Mouse (Mus musculus) heart, embryonic 12.5 days (tissue): Measurements from ENCODE around the gene Tcea3. TPM values are rescaled to one million over a fixed set of nuclear protein-coding genes. Genes with fewer than 3 reads are reported as not detected.

Experiments used
- ATAC-seq: fragments of 200-750 bp; cut with Nextera tagmentation; 2 replicates; pipeline ENCODE4 v1.8.0; 2017; ENCODE audit warnings: moderate TSS enrichment, moderate library complexity; ENCODE audit not compliant: insufficient number of reproducible peaks, low FRiP score
- H3K27ac ChIP-seq: fragments of 300-500 bp; sonication (generic); 2 replicates; pipeline ENCODE4 v1.5.1; 2016; ENCODE audit warnings: mild to moderate bottlenecking, moderate library complexity; ENCODE audit not compliant: poor library complexity, severe bottlenecking
- H3K27me3 ChIP-seq: fragments of 300-500 bp; sonication (generic); replicated peaks from 2 replicates; pipeline ENCODE4 v1.6.1; 2016; ENCODE audit warnings: mild to moderate bottlenecking, moderate library complexity
- H3K36me3 ChIP-seq: fragments of 300-500 bp; sonication (generic); 2 replicates; pipeline ENCODE4 v1.6.1; 2016; ENCODE audit warnings: mild to moderate bottlenecking, moderate library complexity
- H3K4me1 ChIP-seq: fragments of 300-500 bp; sonication (generic); replicated peaks from 2 replicates; pipeline ENCODE4 v1.6.1; 2016; ENCODE audit warnings: mild to moderate bottlenecking
- H3K4me2 ChIP-seq: fragments of 300-500 bp; sonication (generic); 2 replicates; pipeline ENCODE4 v1.6.1; 2016; ENCODE audit warnings: mild to moderate bottlenecking, moderate library complexity
- H3K4me3 ChIP-seq: fragments of 300-500 bp; sonication (generic); 2 replicates; pipeline ENCODE4 v1.5.1; 2016; ENCODE audit warnings: mild to moderate bottlenecking
- H3K9ac ChIP-seq: fragments of 300-500 bp; sonication (generic); 2 replicates; pipeline ENCODE4 v1.6.1; 2016; ENCODE audit warnings: mild to moderate bottlenecking, moderate library complexity
- H3K9me3 ChIP-seq: fragments of 300-500 bp; sonication (generic); replicated peaks from 2 replicates; pipeline ENCODE4 v1.6.1; 2016; ENCODE audit warnings: mild to moderate bottlenecking, moderate library complexity
- WGBS: fragments of 180-500 bp; shearing (Covaris S2); methylation state at CpG from one replicate; pipeline ENCODE4 v1.1.7; 2016; 5-methylcytosine and 5-hydroxymethylcytosine counted together
- polyA plus RNA-seq: library from polyadenylated mRNA; unstranded; fragments of >200 nt; fragmentation: Nextera tagmentation; extraction: Ambion mirVana; gene quantifications from 2 replicates; pipeline ENCODE4 v1.2.1, GENCODE M21; 2016

Tcea3 gene
- polyA plus RNA-seq, 1 experiment from 2014 or later, result 57.6 TPM

GRCm38 (mm10) chr4:136295941-136296340, 48.4 kb downstream of the Tcea3 start:
- no peak for ATAC-seq
- peaks cover 47% of the 10 kb centered on the region for H3K36me3 ChIP-seq
- 0 out of 2 replicates have a peak, but pooled peaks cover 5% of the 10 kb centered on the region for H3K4me1 ChIP-seq
- H3K9ac ChIP-seq, result no peak overlapping the region
- no peaks in the 10 kb centered on the region for H3K9me3 ChIP-seq
- H3K4me2 ChIP-seq, result no peak overlapping the region
- H3K4me3 ChIP-seq, result no peak overlapping the region
- H3K27me3 ChIP-seq, result 0 out of 2 replicates have a peak, but pooled peaks cover under 1% of the 10 kb centered on the region
- no peak overlapping the region; the same call in 1 of the 2 replicates for H3K27ac ChIP-seq
- 56% methylated on average over 7 of the region's 7 CpGs for WGBS

DNA sequence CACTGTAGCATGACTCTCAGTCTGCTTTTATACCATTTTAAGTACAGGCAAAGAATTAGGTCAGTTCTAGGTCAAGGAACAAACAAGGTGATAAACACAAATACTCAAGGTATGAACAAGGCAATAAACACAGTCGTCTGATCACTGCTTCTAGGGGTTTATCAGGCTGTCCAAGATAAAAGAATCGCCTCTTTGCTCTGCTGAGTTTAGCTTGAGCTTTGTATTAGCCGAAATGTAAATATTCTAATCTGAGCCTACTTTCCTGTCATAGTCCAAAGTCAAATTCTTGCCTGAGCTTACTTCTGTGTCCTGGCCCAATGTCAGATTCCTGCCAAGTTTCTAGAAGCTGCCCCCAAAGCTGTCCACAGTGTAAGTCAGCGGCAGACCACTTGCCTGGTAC, 54.9 kb downstream of the Tcea3 start:
- H3K9ac ChIP-seq, result no peak overlapping the region
- H3K27ac ChIP-seq, result no peak overlapping the region
- WGBS, result 37% methylated on average over 4 of the region's 4 CpGs
- no peak for ATAC-seq
- no peaks in the 10 kb centered on the region; the same call in 1 of the 2 replicates for H3K27me3 ChIP-seq
- H3K4me3 ChIP-seq, result no peak overlapping the region
- H3K36me3 ChIP-seq, result no peaks in the 10 kb centered on the region
- H3K9me3 ChIP-seq, result no peaks in the 10 kb centered on the region
- peaks cover 5% of the 10 kb centered on the region; the same call in 1 of the 2 replicates for H3K4me1 ChIP-seq
- no peak overlapping the region for H3K4me2 ChIP-seq

GRCm38 (mm10) chr4:136304181-136304580, 56.7 kb downstream of the Tcea3 start:
- no peak overlapping the region for H3K4me3 ChIP-seq
- no peak for ATAC-seq
- WGBS, result 31% methylated on average over 2 of the region's 2 CpGs
- no peak overlapping the region for H3K27ac ChIP-seq
- no peaks in the 10 kb centered on the region for H3K9me3 ChIP-seq
- no peak overlapping the region for H3K4me2 ChIP-seq
- no peaks in the 10 kb centered on the region; the same call in 1 of the 2 replicates for H3K27me3 ChIP-seq
- peaks cover 7% of the 10 kb centered on the region for H3K4me1 ChIP-seq
- H3K36me3 ChIP-seq, result no peaks in the 10 kb centered on the region
- H3K9ac ChIP-seq, result no peak overlapping the region

- Histone ChIP-seq H3K36me3 (no peaks in the 10 kb centered on the region), H3K4me1 (peaks cover 13% of the 10 kb centered on the region), H3K4me3 (no peak overlapping the region), H3K9ac (no peak overlapping the region), H3K4me2 (no peak overlapping the region), H3K27me3 (no peaks in the 10 kb centered on the region; the same call in 1 of the 2 replicates), H3K9me3 (no peaks in the 10 kb centered on the region), H3K27ac (no peak overlapping the region)
- no peak for ATAC-seq
- WGBS, result 64% methylated on average over 2 of the region's 2 CpGs
These were observed 60.8 kb downstream of the Tcea3 start for GRCm38 (mm10) chr4:136308355-136308754.

- peak overlapping the region; percentile 96 for H3K4me3 ChIP-seq
- no peaks in the 10 kb centered on the region; the same call in 1 of the 2 replicates for H3K27me3 ChIP-seq
- 2% methylated on average over 11 of the region's 11 CpGs for WGBS
- peak overlapping the region; percentile 74; the same call in 1 of the 2 replicates for H3K9ac ChIP-seq
- no peak; the same call in 1 of the 2 replicates for ATAC-seq
- H3K36me3 ChIP-seq, result no peaks in the 10 kb centered on the region
- peaks cover 16% of the 10 kb centered on the region for H3K4me1 ChIP-seq
- H3K4me2 ChIP-seq, result peak overlapping the region; percentile 78
- H3K27ac ChIP-seq, result peak overlapping the region; percentile 98
- no peaks in the 10 kb centered on the region for H3K9me3 ChIP-seq
These were observed 62.3 kb downstream of the Tcea3 start for GRCm38 (mm10) chr4:136309780-136310179.

- peak; percentile 99 for ATAC-seq
- Histone ChIP-seq H3K4me2 (peak within 1 kb of the TSS; percentile 78), H3K9me3 (no peaks in the 10 kb centered on the region), H3K9ac (peak within 1 kb of the TSS; percentile 99), H3K4me1 (peaks cover 19% of the 10 kb centered on the region), H3K27ac (peak within 1 kb of the TSS; percentile 98), H3K36me3 (no peaks in the 10 kb centered on the region), H3K4me3 (peak within 1 kb of the TSS; percentile 96), H3K27me3 (no peaks in the 10 kb centered on the region; the same call in 1 of the 2 replicates)
- under 1% methylated on average over 65 of the region's 65 CpGs for WGBS
These were observed 62.9 kb downstream of the Tcea3 start, which contains the start of gene Hnrnpr for GRCm38 (mm10) chr4:136310229-136311041. Hnrnpr (plus strand) TSS chr4:136310942.

DNA sequence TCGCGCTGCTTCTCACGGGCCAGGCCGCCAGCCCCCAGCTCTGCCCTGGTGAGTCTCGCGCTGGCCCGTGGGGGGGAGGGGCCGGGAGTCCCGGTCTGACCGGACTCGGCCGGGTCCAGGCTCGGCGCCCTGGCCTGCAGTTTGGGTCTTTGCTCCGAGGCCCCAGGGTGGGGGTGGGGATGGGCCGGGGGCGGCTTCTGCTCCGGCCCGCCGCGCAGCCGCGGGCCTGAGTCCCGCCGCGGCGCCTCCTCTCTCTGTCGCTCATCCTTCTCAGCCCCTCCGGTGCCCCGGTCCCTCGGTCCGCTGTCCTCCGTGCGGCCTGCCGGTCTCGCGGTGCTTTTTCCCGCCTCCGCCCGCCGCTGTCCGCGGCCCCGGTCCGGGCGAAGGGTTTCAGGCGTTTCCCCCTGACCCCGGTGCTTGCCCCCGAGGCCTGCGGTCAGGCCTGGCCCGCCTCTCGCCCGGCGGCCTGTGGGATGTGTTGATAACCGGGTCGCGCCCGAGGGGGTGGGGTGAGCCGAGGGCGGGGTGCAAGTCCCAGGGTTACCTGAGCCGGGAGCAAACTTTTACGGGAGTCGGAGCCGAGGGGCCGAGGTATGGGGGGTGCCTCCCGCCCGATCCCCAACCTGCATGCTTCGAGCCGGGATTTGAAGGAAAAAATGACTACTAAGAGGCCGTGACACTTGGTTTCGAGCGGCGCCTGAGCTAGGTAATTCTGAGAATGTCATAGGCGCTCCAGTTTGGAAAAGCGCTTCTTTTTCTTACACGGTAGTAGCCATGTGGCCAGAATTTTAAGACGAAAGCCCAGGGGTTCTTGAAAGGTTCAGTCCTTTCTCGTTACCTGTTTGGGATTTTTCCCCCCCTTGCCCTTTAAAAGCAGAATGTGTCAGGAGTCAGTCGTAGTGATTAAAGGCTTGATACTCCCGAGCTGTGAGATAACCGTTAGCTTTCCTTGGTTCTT, 63.8 kb downstream of the Tcea3 start:
- H3K27ac ChIP-seq, result peak overlapping the region; percentile 98
- H3K4me3 ChIP-seq, result peak overlapping the region; percentile 96
- under 1% methylated on average over 79 of the region's 81 CpGs for WGBS
- peak overlapping the region; percentile 78 for H3K4me2 ChIP-seq
- H3K9me3 ChIP-seq, result no peaks in the 10 kb centered on the region
- 0 out of 2 replicates have a peak, but pooled peaks cover 1% of the 10 kb centered on the region for H3K36me3 ChIP-seq
- H3K9ac ChIP-seq, result peak overlapping the region; percentile 99
- no peaks in the 10 kb centered on the region; the same call in 1 of the 2 replicates for H3K27me3 ChIP-seq
- ATAC-seq, result peak; percentile 77
- peaks cover 19% of the 10 kb centered on the region for H3K4me1 ChIP-seq

DNA sequence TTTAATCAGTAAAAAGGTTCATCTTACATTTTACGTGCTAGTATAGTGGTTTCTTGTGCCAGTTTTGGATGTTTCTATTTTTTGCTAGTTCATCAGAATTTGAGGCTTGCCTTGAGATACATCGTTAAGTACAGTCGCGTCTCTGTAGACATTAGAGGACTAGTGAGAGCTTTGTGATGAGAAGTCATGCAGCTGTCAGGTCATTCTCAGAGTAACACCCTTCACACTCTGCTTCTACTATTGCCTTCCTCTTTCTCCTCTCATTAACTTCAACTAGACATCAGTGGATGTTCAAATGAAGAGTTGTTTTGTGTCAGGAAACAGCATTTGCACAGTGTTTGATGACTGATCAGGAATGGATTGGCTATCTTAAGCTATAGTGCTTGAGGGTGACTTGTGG, 65.1 kb downstream of the Tcea3 start:
- Histone ChIP-seq H3K36me3 (peaks cover 13% of the 10 kb centered on the region), H3K9ac (peak overlapping the region; percentile 68), H3K27ac (no peak overlapping the region), H3K4me2 (peak overlapping the region; percentile 67), H3K4me3 (peak overlapping the region; percentile 96), H3K9me3 (no peaks in the 10 kb centered on the region), H3K27me3 (no peaks in the 10 kb centered on the region), H3K4me1 (peaks cover 19% of the 10 kb centered on the region)
- WGBS, result 17% methylated on average over 4 of the region's 4 CpGs
- ATAC-seq, result no peak

DNA sequence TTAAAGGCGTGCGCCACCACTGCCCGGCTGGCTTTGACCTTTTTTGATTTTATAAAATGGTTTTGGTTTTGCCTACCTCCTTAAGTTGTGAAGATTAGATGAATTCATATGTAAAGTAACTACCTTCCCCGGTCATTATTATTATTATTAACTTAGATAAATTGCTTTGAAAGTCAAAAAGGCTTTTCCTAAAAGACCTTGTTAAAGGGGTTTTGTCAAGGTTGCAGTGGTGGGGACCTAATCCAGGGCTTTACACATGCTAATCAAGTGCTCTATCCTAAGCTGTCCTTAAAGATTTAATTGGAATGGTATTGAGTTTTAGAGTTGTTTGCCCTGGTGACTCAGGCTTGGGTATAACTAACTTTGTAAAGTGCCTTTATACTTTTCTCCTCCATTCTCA, 70.1 kb downstream of the Tcea3 start:
- no peak overlapping the region for H3K27ac ChIP-seq
- no peaks in the 10 kb centered on the region for H3K9me3 ChIP-seq
- H3K4me1 ChIP-seq, result peaks cover 15% of the 10 kb centered on the region
- no peak overlapping the region for H3K4me3 ChIP-seq
- no peak overlapping the region for H3K4me2 ChIP-seq
- ATAC-seq, result no peak
- no peak overlapping the region for H3K9ac ChIP-seq
- H3K27me3 ChIP-seq, result no peaks in the 10 kb centered on the region
- H3K36me3 ChIP-seq, result peaks cover 58% of the 10 kb centered on the region
- 92% methylated on average over 4 of the region's 4 CpGs for WGBS

DNA sequence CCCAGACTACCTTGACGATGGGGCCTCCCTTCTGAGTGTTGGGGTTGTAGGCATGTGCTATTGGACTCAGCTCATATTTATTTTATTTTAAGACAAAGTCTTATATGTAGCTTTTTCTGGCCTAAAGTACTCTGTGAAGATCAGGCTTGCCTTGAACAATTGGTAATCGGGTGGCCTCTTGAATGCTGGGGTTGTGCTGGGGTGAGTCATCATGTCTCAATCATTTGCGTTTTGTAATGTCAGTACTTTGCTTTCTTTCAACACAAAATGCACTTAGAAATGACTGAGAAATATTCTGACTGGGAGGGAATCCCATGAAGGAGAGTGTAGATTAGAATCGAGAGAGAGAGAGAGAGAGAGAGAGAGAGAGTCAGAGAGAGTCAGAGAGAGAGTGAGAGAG, 72.5 kb downstream of the Tcea3 start:
- H3K9ac ChIP-seq, result no peak overlapping the region
- peaks cover 74% of the 10 kb centered on the region for H3K36me3 ChIP-seq
- peaks cover 6% of the 10 kb centered on the region; the same call in 1 of the 2 replicates for H3K4me1 ChIP-seq
- H3K9me3 ChIP-seq, result no peaks in the 10 kb centered on the region
- no peaks in the 10 kb centered on the region for H3K27me3 ChIP-seq
- no peak for ATAC-seq
- no peak overlapping the region for H3K4me2 ChIP-seq
- no peak overlapping the region for H3K4me3 ChIP-seq
- WGBS, result 80% methylated on average over 4 of the region's 4 CpGs
- no peak overlapping the region for H3K27ac ChIP-seq
